ENCODE assay signal across 8 mouse cellular contexts in the genomic region with DNA sequence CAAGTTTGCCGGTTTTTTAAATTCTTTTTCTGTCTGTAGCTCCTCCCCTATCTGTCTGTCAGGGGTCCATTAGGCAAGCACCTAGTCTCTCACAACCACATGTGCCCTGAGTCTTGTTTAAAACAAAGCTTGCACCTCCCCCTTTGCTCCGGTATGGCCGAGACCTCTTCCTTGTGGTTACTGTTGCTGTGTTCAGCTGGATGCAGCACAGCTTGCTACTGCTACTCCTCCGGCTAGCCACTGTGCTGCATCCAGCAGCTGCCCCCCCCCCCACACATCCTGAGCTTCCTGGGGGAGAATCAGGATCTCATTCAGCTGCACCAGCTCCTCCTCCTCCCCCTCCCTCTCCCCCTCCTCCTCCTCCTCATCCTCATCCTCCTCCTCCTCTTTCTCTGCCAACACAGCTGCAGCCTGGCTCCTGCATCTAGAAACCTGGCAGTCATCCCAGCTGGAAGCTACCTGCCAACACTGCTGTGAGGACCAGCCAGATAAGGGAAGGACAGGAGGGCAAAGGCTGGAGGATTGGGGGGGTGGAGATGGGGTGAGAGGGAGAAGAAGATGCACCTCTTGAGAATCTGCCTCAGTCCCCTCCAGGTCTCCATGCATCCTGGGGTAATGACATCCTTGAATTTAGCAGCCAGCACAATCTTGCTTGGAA.
DNase-seq lines count a peak whose midpoint lies in the region; ATAC-seq and TF ChIP-seq lines count a peak whose summit lies in the region.

No protein-coding gene starts in this region.

- H3K4me2 ChIP-seq in lung, embryonic 15.5 days: peak overlapping the region; percentile 19; the same call in 1 of the 2 replicates

- no peak overlapping the region for H3K27ac ChIP-seq in kidney, adult 2 months (ENCODE audit: insufficient read depth, low read depth, low read length)
- no peak overlapping the region for H3K27ac ChIP-seq in lung, embryonic 15.5 days

- TF ChIP-seq CTCF in kidney, adult 2 months (conservative IDR thresholded peaks at IDR 0.05; ENCODE audit: insufficient read depth, insufficient read length, low read depth, low read length): no peak

- no peak for TF ChIP-seq POLR2A in kidney, adult 2 months (IDR thresholded peaks at IDR 0.05; ENCODE audit: low read depth, low read length)

- peak; percentile 65; the same call in 1 of the 2 replicates for ATAC-seq in lung, embryonic 15.5 days (ENCODE audit: borderline replicate concordance, extremely low read depth, low FRiP score, low TSS enrichment)

- 2% methylated on average over 4 of the region's 4 CpGs for WGBS in kidney, adult 2 months
- 4% methylated on average over 4 of the region's 4 CpGs for WGBS in lung, embryonic 15.5 days

- DNase-seq in lung, adult 18-20 months: peak; percentile 33 to 34
- DNase-seq in lung, postnatal 25 days (ENCODE audit: low spot score): no peak
- peak; percentile 53 for DNase-seq in embryo, embryonic 11 days
- peak; percentile 68 for DNase-seq in heart, adult 8-10 months (ENCODE audit: low spot score)
- DNase-seq in kidney, adult 2 months: peak; percentile 51
- DNase-seq in right cerebral cortex, adult 2 months (ENCODE audit: low spot score in 2 of 2): peak; percentile 29 to 49
- DNase-seq in spleen, postnatal 36 days (ENCODE audit: low spot score in 2 of 2): no peak

- H3K9me3 ChIP-seq in lung, embryonic 15.5 days: no peaks in the 10 kb centered on the region

- H3K4me1 ChIP-seq in kidney, adult 2 months (ENCODE audit: control insufficient read depth, insufficient read depth, low read length): peaks cover 3% of the 10 kb centered on the region; the same call in 1 of the 2 replicates
- H3K4me1 ChIP-seq in lung, embryonic 15.5 days: peaks cover 42% of the 10 kb centered on the region

- H3K27me3 ChIP-seq in kidney, adult 2 months (replicated peaks; ENCODE audit: control insufficient read depth, insufficient read depth, low read length): no peaks in the 10 kb centered on the region
- no peaks in the 10 kb centered on the region for H3K27me3 ChIP-seq in lung, embryonic 15.5 days

- no peak overlapping the region for H3K9ac ChIP-seq in lung, embryonic 15.5 days

- H3K4me3 ChIP-seq in kidney, adult 2 months (ENCODE audit: insufficient read depth, low read depth, low read length): no peak overlapping the region
- no peak overlapping the region for H3K4me3 ChIP-seq in lung, embryonic 15.5 days

- no peaks in the 10 kb centered on the region for H3K36me3 ChIP-seq in kidney, adult 2 months (ENCODE audit: control insufficient read depth, insufficient read depth, low read length)
- H3K36me3 ChIP-seq in lung, embryonic 15.5 days: no peaks in the 10 kb centered on the region

Comparison
In these comparisons a context has a peak if more than half of its experiments do, and no peak if none do; other contexts are left out.
1. DNase-seq: peak in lung, adult 18-20 months (2 of 2), embryo, embryonic 11 days (single experiment), heart, adult 8-10 months (single experiment), kidney, adult 2 months (single experiment) and right cerebral cortex, adult 2 months (2 of 2); none in lung, postnatal 25 days (single experiment) and spleen, postnatal 36 days (0 of 2).